Mouse (Mus musculus): ENCODE measurements around the gene Fcgrt. TPM values are rescaled to one million over a fixed set of nuclear protein-coding genes. Genes with fewer than 3 reads are reported as not detected.

Gene Fcgrt
- polyA plus RNA-seq, 1 experiment from 2014 or later: 16.1 TPM

DNA sequence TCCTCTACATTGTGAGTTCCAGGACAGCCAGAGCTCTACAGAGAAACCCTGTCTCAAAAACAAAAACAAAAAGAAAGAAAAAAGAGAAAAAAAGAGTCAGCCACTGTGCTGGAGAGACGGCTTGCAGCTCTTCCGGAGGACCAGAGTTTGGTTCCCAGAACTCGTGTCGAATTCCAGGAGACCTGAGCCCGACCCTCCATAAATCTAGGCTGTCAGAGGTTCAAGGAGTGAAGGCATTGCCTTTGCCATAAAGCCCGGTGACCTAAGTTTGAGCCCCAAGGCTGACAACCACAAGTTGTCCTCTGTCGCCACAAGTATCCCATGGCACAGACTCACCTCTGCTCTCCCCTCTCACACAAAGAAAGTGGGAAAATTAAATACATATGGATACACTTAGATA lies 9.5 kb downstream of the Fcgrt start:
- Histone ChIP-seq H3K36me3 (ENCODE audit: control insufficient read depth, insufficient read depth, low read length) (no peaks in the 10 kb centered on the region), H3K27ac (ENCODE audit: low read depth, low read length) (no peak overlapping the region), H3K4me3 (ENCODE audit: low read depth, low read length) (no peak overlapping the region), H3K4me2 (no peak overlapping the region), H3K9me3 (ENCODE audit: control insufficient read depth, low read length) (no peaks in the 10 kb centered on the region), H3K4me1 (ENCODE audit: control insufficient read depth, insufficient read depth, low read length) (peaks cover 9% of the 10 kb centered on the region), H3K27me3 (ENCODE audit: control insufficient read depth, insufficient read depth, low read length) (no peaks in the 10 kb centered on the region; the same call in 1 of the 2 replicates), H3K9ac (ENCODE audit: low read length) (no peak overlapping the region)
- ATAC-seq (ENCODE audit: low FRiP score): no peak
- WGBS: 80% methylated on average over 7 of the region's 7 CpGs
- DNase-seq (ENCODE audit: low spot score, missing footprints): no peak

GRCm38 (mm10) chr7:45093516-45093905 lies 10.1 kb downstream of the Fcgrt start:
- DNase-seq (ENCODE audit: low spot score, missing footprints): no peak
- H3K27ac ChIP-seq (ENCODE audit: low read depth, low read length): no peak overlapping the region

GRCm38 (mm10) chr7:45092828-45093515 lies 10.7 kb downstream of the Fcgrt start:
- ATAC-seq (ENCODE audit: low FRiP score) (no peak), DNase-seq (ENCODE audit: low spot score, missing footprints) (peak; percentile 88)
- H3K9ac ChIP-seq (ENCODE audit: low read length): no peak overlapping the region
- no peak overlapping the region for H3K4me3 ChIP-seq (ENCODE audit: low read depth, low read length)
- no peaks in the 10 kb centered on the region for H3K9me3 ChIP-seq (ENCODE audit: control insufficient read depth, low read length)
- H3K4me2 ChIP-seq: no peak overlapping the region
- H3K36me3 ChIP-seq (ENCODE audit: control insufficient read depth, insufficient read depth, low read length): no peaks in the 10 kb centered on the region
- H3K27ac ChIP-seq (ENCODE audit: low read depth, low read length): no peak overlapping the region
- peaks cover 9% of the 10 kb centered on the region for H3K4me1 ChIP-seq (ENCODE audit: control insufficient read depth, insufficient read depth, low read length)
- H3K27me3 ChIP-seq (ENCODE audit: control insufficient read depth, insufficient read depth, low read length): no peaks in the 10 kb centered on the region; the same call in 1 of the 2 replicates
- WGBS: 73% methylated on average over 12 of the region's 12 CpGs

More at GRCm38 (mm10) chr7:45093516-45093905, 10.1 kb downstream of the Fcgrt start:
- WGBS: 36% methylated on average over 17 of the region's 18 CpGs
- no peaks in the 10 kb centered on the region; the same call in 1 of the 2 replicates for H3K27me3 ChIP-seq (ENCODE audit: control insufficient read depth, insufficient read depth, low read length)
- no peak overlapping the region for H3K4me2 ChIP-seq
- no peak overlapping the region for H3K9ac ChIP-seq (ENCODE audit: low read length)
- H3K4me1 ChIP-seq (ENCODE audit: control insufficient read depth, insufficient read depth, low read length): peaks cover 9% of the 10 kb centered on the region
- H3K36me3 ChIP-seq (ENCODE audit: control insufficient read depth, insufficient read depth, low read length): no peaks in the 10 kb centered on the region
- H3K4me3 ChIP-seq (ENCODE audit: low read depth, low read length): no peak overlapping the region
- ATAC-seq (ENCODE audit: low FRiP score): no peak
- H3K9me3 ChIP-seq (ENCODE audit: control insufficient read depth, low read length): no peaks in the 10 kb centered on the region

GRCm38 (mm10) chr7:45092048-45092447 lies 11.6 kb downstream of the Fcgrt start, which contains the start of gene Rcn3:
TSS of gene Rcn3 (minus strand) at chr7:45092221.
- peak; percentile 95 for ATAC-seq (ENCODE audit: low FRiP score)
- Histone ChIP-seq H3K27ac (ENCODE audit: low read depth, low read length) (no peak within 1 kb of the TSS), H3K4me1 (ENCODE audit: control insufficient read depth, insufficient read depth, low read length) (peaks cover 9% of the 10 kb centered on the region)

GRCm38 (mm10) chr7:45091001-45091990 lies 12.4 kb downstream of the Fcgrt start:
- H3K4me3 ChIP-seq (ENCODE audit: low read depth, low read length): peak overlapping the region; percentile 44
- H3K9ac ChIP-seq (ENCODE audit: low read length): peak overlapping the region; percentile 56
- H3K36me3 ChIP-seq (ENCODE audit: control insufficient read depth, insufficient read depth, low read length): no peaks in the 10 kb centered on the region; the same call in 1 of the 2 replicates
- H3K4me2 ChIP-seq: peak overlapping the region; percentile 64
- H3K4me1 ChIP-seq (ENCODE audit: control insufficient read depth, insufficient read depth, low read length): peaks cover 9% of the 10 kb centered on the region
- no peaks in the 10 kb centered on the region; the same call in 1 of the 2 replicates for H3K27me3 ChIP-seq (ENCODE audit: control insufficient read depth, insufficient read depth, low read length)
- ATAC-seq (ENCODE audit: low FRiP score) (peak; percentile 36), DNase-seq (ENCODE audit: low spot score, missing footprints) (peak; percentile 88)
- H3K9me3 ChIP-seq (ENCODE audit: control insufficient read depth, low read length): no peaks in the 10 kb centered on the region
- WGBS: 15% methylated on average over 35 of the region's 35 CpGs
- H3K27ac ChIP-seq (ENCODE audit: low read depth, low read length): no peak overlapping the region

More at GRCm38 (mm10) chr7:45092048-45092447, 11.6 kb downstream of the Fcgrt start, which contains the start of gene Rcn3:
- H3K36me3 ChIP-seq (ENCODE audit: control insufficient read depth, insufficient read depth, low read length): no peaks in the 10 kb centered on the region
- WGBS: under 1% methylated on average over 16 of the region's 16 CpGs
- no peaks in the 10 kb centered on the region for H3K9me3 ChIP-seq (ENCODE audit: control insufficient read depth, low read length)
- peak within 1 kb of the TSS; percentile 44 for H3K4me3 ChIP-seq (ENCODE audit: low read depth, low read length)
- peak within 1 kb of the TSS; percentile 56 for H3K9ac ChIP-seq (ENCODE audit: low read length)
- H3K27me3 ChIP-seq (ENCODE audit: control insufficient read depth, insufficient read depth, low read length): no peaks in the 10 kb centered on the region; the same call in 1 of the 2 replicates
- H3K4me2 ChIP-seq: peak within 1 kb of the TSS; percentile 64
- DNase-seq (ENCODE audit: low spot score, missing footprints): peak; percentile 98

- 81% methylated on average over 13 of the region's 13 CpGs for WGBS
- Histone ChIP-seq H3K27me3 (ENCODE audit: control insufficient read depth, insufficient read depth, low read length) (no peaks in the 10 kb centered on the region; the same call in 1 of the 2 replicates), H3K27ac (ENCODE audit: low read depth, low read length) (no peak overlapping the region), H3K4me1 (ENCODE audit: control insufficient read depth, insufficient read depth, low read length) (peaks cover 9% of the 10 kb centered on the region), H3K9me3 (ENCODE audit: control insufficient read depth, low read length) (no peaks in the 10 kb centered on the region), H3K4me3 (ENCODE audit: low read depth, low read length) (no peak overlapping the region), H3K4me2 (no peak overlapping the region), H3K36me3 (ENCODE audit: control insufficient read depth, insufficient read depth, low read length) (peaks cover 3% of the 10 kb centered on the region; the same call in 1 of the 2 replicates), H3K9ac (ENCODE audit: low read length) (no peak overlapping the region)
- DNase-seq (ENCODE audit: low spot score, missing footprints): no peak
- no peak for ATAC-seq (ENCODE audit: low FRiP score)
Measured at GRCm38 (mm10) chr7:45090251-45090977, 13.2 kb downstream of the Fcgrt start.

GRCm38 (mm10) chr7:45088597-45088996 lies 15.1 kb downstream of the Fcgrt start:
- Histone ChIP-seq H3K4me2 (no peak overlapping the region), H3K4me3 (ENCODE audit: low read depth, low read length) (no peak overlapping the region), H3K9me3 (ENCODE audit: control insufficient read depth, low read length) (no peaks in the 10 kb centered on the region), H3K9ac (ENCODE audit: low read length) (no peak overlapping the region), H3K27ac (ENCODE audit: low read depth, low read length) (no peak overlapping the region), H3K4me1 (ENCODE audit: control insufficient read depth, insufficient read depth, low read length) (peaks cover 9% of the 10 kb centered on the region), H3K27me3 (ENCODE audit: control insufficient read depth, insufficient read depth, low read length) (no peaks in the 10 kb centered on the region; the same call in 1 of the 2 replicates), H3K36me3 (ENCODE audit: control insufficient read depth, insufficient read depth, low read length) (peaks cover 5% of the 10 kb centered on the region; the same call in 1 of the 2 replicates)
- no peak for ATAC-seq (ENCODE audit: low FRiP score)
- DNase-seq (ENCODE audit: low spot score, missing footprints): no peak
- 95% methylated on average over 17 of the region's 17 CpGs for WGBS

DNA sequence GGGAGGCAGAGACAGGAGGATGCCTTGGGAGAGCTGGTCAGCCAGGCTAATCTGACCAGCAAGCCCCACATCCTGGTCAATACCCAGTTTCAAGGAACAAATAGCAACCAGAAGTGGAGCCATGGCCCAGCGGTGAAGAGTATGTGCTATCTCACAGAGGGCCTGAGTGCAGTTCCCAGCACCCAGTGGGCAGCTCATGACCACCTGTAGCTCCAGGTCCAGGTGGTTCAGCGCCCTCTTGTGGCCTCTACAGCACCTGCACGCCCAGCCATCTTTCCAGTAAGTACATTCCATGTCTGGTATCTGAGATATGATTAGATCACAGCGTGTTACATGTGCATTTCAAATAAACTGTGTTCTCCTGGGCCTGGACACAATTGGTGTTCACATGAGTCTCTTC lies 17.6 kb downstream of the Fcgrt start:
- WGBS: 75% methylated on average over 4 of the region's 4 CpGs
- DNase-seq (ENCODE audit: low spot score, missing footprints) (no peak), ATAC-seq (ENCODE audit: low FRiP score) (no peak)
- H3K4me3 ChIP-seq (ENCODE audit: low read depth, low read length): no peak overlapping the region
- no peaks in the 10 kb centered on the region; the same call in 1 of the 2 replicates for H3K27me3 ChIP-seq (ENCODE audit: control insufficient read depth, insufficient read depth, low read length)
- no peak overlapping the region for H3K9ac ChIP-seq (ENCODE audit: low read length)
- peaks cover 2% of the 10 kb centered on the region for H3K4me1 ChIP-seq (ENCODE audit: control insufficient read depth, insufficient read depth, low read length)
- H3K27ac ChIP-seq (ENCODE audit: low read depth, low read length): no peak overlapping the region
- H3K36me3 ChIP-seq (ENCODE audit: control insufficient read depth, insufficient read depth, low read length): peaks cover 5% of the 10 kb centered on the region; the same call in 1 of the 2 replicates
- no peaks in the 10 kb centered on the region for H3K9me3 ChIP-seq (ENCODE audit: control insufficient read depth, low read length)
- no peak overlapping the region for H3K4me2 ChIP-seq

Data from midbrain, embryonic 11.5 days (tissue).